Mouse (Mus musculus) mouse trophoblast stem cell (cell line): Measurements from ENCODE around the gene Sipa1l1.

ENCODE experiments used
- in situ Hi-C, 2 experiments: fragments of 300-500 bp; cut with MseI, MboI; formaldehyde crosslinking; loops; 2 replicates in 1 of 2; 3 replicates in 1 of 2; pipeline ENCODE4 v1.15.1; 2025

Gene Sipa1l1

DNA sequence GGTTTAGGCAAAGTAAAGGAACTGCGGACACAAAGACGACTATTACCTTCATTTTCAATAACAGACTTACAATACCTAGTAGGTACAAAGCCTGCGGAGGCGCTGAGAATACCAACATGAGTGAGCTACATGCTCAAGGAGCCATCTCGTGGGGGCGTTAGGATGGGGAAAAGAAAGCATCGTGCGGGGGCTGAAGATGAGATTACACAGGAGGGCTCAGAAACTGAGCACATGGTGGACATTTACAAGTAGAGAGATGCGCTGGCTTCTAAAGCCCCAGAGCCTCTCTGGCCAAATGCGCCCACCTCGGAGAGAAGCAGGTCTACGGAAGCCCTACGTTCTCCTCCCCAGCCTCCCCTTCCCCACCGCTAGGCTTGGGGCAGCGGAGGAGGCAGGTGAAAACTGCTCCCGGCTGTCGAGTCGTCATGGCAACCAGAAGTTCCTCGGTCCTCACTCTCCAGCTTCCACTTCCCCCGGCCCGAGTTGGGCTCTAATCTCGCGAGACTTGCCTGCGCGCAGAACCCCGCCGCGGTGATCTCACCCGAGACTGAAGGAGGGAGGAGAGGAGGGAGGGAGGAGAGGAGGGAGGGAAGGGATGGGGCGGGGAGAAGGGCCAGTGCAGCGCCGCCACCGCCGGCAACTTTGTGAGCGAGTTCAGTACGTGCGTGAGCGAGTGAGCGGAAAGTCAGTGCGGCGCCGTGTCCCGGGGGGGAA lies at the start of gene Sipa1l1:
Gene Sipa1l1 (plus strand): TSS at position 501 of the 714 bp plus-strand sequence.
- in situ Hi-C loops = no loop called here

DNA sequence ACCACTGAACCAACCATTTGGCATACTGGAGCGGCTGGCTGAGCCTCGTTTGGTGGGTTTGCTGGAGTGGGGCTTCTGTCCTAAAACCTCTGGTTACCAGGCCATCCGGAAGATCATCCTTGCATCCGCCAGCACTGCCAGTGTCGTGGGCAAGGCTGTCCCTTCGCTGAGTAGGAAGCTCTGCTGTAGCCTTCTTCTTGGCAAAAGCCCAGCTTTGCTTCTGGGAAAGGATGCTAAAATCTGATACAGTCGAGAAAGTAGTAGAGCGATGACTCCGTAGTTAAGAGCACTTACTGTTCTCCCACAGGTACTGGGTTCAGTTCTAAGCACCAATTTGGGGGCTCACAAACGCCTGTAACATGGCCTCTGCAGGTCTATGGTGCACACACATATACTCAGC lies 47.2 kb upstream of the Sipa1l1 start:
- in situ Hi-C loops = loop anchor here in 1 of 2 experiments (25.0 kb wide), 2 partner anchors 135 to 310 kb away; no protein-coding TSS in a partner anchor

DNA sequence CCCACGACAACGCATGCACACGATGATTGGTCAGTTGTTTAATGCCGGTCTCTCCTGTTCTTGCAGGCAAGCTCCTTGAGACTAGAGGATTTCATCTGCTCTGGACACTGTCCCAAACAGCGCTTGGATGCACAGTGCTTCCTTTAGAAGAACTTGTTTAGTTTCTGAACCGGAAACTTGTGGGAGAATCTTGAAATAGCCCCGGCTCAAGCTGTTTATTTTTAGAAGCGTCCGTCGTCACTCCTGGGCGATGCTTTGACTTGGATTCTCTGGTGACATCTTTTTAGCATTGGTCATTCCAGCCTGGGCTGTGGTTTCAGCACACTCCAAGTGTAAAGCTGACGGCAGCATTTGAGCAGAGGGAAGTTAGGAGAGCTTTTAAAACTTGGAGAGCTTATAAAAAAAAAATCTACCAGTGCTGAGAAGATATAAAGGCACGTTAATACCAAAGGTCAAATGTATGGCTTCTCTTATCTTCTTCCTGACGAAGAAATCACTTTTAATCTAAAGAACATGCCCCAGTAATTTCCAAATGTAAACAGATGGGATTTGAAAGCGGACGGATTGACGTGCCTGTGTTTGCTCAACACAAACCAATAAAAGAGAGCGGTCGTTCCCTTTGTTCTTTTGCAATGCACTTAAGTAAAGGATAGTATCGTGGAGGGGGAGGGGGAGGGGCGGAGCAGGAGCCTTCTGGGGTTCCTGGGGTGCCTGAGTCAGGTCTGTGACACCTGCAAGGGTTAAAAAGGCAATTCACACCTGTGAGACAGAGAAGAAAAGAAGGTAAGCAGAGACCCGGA lies 46.5 kb upstream of the Sipa1l1 start:
- in situ Hi-C loops = loop anchor here in 1 of 2 experiments (25.0 kb wide), 2 partner anchors 135 to 310 kb away; no protein-coding TSS in a partner anchor

DNA sequence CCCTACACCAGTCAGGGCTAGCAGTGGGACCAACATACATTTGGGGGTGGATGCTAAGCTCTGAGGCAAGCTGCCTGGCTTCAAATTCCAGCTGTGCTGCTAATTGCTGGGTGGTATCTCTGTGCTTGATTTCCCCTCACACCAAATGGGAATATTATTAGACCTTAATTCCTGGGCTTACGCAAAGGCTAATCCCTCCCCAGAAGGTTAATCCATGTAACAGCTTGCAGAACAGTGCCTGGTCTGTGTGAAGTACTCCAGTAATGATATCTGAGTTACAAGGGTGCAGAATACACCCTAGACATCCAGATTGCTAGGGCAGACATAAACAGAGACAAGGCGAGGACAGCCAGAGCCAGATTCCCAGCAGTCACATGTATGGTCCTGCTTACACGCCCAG lies 42.3 kb upstream of the Sipa1l1 start:
- in situ Hi-C loops = no loop called here

DNA sequence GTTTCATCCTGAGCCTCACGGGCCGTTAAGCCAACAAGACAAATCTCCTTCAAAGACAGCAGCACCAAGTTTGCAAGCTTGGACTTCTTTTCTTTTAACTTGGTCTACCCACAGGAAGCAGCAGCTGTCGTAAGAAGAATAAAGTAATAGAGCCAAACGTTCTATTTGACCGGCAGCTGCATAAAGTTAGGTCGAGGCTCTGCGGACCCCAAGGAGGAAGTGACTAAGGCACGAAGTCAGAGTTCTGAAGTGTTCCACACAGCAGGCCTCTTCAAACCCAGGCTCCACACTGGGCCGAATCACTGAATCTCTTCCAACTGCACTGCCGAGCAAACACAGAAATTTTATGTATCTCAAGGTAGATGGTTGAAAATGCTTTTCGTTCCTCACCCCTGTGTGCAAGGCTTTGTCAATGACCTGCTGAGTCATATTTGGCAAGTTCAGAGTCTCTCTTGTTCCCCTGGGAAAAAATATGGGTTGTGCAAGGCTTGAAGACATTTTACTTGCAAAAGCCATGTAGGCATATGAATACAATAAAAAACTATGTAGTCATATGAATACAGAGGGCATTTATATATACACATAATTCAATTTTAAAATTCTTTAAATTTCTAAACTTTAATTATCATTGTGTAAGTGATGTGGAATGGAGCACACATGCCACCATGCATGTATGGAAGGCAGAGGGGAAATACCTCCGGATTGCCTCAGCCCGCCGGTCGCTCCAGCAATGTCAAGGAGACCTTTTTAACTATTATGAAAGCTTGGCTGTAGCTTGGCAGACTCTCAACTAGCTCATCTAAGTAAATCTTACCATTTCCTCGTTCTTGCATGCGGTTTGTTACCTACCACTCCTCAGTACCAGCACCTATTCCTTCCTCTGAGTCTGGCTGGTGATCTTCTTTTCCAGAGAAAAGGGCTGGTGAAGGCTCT lies 29.6 kb upstream of the Sipa1l1 start:
- in situ Hi-C loops = no loop called here

DNA sequence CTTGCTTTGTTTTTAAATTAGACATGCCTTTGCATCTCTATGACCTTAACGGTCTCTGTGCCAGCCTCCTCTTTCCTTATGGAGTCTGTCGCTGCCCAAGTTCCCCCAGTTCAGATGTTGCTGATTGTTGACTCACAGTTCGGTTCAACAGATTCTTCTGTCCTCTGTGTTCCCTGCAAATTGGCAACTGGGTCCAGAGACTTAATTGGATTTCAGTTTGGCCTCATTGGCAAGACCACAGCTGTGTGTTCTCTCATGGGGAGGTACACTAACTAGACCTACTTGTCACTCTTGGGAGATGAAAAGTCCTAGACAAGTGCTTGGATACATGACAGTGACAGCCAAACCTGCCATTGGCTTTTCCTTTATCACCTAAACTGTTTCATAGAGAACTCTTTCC lies 25.7 kb upstream of the Sipa1l1 start:
- in situ Hi-C loops = no loop called here

DNA sequence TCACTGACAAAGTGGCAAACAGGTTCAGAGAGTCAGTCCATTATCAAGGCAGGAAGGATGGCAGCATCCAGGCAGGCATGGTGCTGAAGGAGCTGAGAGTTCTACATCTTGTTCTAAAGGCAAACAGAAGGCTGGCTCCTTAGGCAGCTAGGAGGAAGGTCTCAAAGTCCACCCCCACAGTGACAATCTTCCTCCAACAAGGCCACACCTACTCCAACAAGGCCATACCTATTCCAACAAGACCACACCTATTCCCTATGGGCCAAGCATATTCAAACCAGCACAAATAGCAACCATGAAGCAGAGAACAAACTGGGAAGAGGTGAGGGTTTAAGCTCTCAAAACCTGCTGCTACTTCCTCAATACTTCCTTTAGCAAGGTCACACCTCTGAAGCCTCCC lies 23.9 kb upstream of the Sipa1l1 start:
- in situ Hi-C loops = no loop called here

DNA sequence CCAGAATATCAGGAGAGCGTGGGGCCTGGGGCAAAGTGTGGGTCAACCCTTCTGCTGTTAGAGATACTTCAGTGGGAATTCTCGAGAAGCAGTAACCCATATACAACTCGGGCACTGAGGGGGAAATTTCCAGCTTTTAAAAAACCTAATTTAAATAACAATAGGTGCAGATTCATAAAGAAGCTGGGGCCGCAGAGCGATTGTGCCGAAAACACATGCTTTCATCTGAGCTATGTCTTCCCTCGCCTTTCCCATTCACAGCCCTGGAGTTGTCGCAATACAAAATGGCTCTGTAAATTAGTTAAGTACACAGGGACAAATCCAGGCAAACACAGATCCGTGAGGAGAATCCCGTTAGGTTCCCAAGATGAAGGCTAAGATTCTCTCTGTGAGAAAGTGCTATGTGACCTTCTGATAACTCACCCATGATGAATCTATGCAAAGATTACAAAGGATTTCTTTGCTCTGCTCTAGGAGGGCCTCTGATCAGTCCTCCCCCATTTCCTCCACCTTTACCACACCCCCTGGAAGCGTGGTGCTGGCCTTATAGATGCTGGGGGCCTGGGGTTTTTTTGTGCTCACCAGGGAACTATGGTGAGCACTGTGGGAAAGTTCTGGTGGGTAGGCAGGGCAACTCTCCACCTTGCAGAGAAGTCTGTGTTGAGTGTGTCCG lies 22.0 kb upstream of the Sipa1l1 start:
- in situ Hi-C loops = no loop called here

DNA sequence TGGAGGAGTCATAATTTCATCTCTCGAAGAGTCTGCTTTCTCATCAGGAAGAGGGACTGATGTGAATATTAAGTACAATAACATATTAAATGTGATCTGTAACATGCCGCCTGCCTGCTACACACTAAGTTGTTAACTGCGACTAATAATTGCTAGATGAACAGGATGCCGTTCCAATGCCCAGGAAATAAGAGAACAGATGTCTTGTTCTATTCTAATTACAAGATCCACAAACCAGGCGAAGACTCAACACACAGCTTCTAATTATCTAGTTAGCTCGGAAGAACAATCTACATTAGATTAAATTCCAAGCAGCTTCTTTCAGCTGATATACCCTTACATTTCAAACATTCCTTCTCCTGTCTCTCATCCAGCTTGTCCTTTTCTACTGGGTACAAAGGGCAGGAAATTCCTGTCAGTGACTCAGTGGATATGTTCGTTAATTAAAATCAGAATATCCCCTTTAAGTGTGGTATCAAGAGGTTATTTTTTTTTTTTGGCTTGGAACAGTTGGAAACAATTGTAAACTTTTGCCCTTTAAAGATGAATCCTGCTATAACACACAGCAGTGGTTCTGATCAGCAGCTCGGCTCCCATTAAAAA lies 20.7 kb upstream of the Sipa1l1 start:
- in situ Hi-C loops = no loop called here

DNA sequence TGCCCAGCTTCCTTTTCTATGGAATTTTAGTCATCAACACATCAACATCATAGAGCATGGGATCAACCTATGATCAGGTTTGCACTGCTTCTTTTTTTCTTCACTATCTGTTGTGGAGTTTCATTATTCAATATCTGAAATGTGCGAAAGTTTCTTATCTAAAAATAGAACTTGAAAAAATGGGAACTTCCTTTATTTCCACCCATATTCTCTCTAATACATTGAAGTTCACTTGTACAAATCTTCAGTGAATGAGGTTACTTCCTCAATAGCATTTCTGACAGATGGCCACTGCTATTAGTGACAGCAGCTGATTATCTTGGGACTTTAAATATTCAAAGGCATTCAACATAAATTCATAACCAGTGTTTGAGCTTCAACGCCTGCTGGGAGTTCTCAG lies 18.1 kb upstream of the Sipa1l1 start:
- in situ Hi-C loops = no loop called here

DNA sequence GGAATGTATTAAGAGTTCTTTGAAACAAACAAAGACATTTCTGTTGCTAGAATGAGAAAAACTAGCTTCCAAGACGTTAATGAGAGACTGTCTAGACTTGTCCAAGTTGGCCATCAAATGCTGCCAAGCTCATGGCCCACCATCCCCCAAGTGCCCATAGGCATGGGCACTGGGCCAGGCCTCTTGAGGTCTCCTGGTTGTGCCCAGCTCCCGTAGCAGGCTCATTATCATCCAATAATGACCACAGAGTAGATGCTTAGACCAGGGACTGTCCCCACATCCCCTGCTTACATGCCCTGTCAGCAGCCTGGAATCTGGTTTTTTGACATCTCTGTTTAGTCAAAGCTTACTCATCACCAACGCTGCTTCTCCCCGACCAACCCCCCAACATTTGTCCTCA lies 14.6 kb upstream of the Sipa1l1 start:
- in situ Hi-C loops = no loop called here

DNA sequence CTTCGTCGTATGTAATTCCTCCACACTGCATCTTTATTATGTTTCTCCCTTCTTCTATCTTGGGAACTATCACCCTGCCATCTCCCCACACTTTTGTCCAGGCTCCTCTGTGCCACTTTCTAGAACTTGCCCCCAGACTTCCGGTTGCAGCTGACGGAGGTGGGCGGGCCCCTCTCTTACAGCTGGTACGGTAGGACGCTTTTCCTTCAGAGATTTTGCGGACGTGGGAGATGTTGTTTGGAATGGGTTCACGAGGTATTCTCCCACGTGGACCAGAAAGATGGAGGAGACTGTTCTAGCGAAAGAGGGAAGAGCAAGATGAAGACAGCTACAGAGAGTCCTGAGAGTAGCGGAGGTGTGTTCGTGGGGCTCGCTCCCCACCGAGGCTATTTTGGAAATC lies 10.6 kb upstream of the Sipa1l1 start:
- in situ Hi-C loops = no loop called here

DNA sequence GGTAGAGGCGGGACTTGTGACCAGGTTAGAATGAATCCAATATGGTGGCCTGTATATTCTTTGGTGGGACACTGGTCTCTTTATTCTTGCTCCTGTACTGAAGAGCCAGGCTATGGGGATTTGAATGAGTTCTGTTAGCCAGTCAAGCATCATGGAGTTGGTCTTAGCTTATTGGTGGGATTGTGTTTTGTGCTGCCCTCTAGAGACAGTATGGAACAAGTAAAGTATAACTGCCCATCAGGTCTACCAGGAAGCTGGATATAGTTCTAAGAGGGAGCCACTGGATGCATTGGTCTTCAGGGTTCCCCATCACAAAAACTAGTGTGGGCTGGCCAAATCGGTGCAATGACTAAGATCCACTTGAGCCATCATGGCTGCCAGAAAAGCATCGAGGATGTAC lies 9.7 kb upstream of the Sipa1l1 start:
- in situ Hi-C loops = no loop called here

DNA sequence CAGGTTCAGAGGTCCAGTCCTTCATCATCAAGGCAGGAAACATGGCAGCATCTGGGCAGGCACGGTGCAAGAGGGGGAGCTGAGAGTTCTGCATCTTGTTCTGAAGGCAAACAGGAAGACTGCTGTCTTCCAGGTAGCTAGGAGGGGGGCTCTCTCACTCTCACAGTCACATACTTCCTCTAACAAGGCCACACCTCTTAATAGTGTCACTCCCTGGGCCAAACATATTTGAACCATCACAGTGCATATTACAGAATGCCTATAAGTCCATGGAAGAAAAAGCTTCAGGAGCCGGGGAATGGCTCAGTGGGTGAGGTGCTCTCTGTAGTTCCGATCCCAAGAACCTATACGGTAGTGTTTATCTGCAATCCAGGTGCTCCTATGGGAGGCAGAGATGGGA lies 3.5 kb upstream of the Sipa1l1 start:
- in situ Hi-C loops = no loop called here

DNA sequence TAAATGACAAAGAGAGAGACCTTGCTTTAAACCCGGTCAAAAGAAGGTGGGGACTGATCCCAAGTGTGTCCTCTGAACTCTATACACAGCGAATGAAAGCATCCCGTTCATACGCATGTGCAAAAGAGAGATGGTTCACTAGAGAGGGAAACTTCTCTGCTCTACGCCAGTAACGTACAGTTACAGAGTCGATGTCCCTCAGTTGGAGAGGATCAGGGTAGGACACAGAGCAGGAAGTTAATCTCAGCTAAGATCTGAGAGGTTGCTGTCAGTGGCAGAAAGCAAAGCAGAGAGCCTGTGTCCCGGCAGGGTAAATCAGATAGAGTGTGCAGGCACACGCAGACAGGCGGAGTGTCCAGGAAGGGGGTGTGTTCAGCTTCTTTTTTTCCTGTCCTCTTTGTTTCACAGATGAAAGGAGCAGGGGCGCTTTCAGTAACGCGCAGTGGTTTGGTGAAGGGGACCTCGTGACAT lies 3.0 kb upstream of the Sipa1l1 start:
- in situ Hi-C loops = no loop called here

DNA sequence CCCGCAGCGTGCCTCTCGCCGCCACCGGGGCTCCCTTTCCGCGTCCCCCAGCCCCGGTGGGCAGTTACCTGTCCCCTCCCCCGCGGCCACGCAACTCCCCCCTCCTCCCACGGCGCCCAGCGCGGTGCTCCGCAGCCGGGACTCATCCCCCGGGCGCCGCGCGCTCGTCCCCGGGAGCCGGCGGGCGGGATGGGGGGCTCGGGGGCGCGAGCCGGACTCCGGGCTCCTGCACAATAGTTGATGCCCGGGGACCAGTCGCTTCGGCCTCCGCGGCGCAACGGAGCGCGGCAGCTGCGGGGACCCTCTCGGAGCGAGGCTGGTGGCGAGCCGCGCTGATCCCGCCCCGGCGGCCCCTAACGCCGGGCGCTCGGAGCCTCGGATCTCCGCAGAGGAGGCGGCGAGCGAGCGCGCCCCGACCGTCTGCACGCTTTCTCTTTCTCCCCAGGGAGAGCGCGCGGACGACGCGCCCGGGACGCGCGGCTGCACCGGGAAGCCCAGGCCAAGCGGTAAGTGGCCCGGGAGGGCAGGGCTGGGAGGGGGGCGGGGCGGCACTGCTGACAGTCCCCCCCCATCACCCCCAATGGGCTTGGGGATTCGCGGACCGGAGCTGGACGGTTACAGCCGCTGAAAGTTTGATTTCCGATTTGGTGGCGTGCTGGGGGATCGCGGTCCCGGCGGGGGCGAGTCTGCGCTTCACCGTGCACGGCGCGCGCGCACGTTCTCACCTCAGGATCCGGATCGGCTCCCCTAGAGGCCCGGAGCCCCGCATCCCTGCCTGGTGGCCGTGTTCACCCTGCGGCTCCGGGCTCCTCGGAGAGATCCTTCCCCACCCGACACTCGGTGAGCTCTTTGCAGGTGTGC lies 681 bp downstream of the Sipa1l1 start:
- in situ Hi-C loops = no loop called here

DNA sequence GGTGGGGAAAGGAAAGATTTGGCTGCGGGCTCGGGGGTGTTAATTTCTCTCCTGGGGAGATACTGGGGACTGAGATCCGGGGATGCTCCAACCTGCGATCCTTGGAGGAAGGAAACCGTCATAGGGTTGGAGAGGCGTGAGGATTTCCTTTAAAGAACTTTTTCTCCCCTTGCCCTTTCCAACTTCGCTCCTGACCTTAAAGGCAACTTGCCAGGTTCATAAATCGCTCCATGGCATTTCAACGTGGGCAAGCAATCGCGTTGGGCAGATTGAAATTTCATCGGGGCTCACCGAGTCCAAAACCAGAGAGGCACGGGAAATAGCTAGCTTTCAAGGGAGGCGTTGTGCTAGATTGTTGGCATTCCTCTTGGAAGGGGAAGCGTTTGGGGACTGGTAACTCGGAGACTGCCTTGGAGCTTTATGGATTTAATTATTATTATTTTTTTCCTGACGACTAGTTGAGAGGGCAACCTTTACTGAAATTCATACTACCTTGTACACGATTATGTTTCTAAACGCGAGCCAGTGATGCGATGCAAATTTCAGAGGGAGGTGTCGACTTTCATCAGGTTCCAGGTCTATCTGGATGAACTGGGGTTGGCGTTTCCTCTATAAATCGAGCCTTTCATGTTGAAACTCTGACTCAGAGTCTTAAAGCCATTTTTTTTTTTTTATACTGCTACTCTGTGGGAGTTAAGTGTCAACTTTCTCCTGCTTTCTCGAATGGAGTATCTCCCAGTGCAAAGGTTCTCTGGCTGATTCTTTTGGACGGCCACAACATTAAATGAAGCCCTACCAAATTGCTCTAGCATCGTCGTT lies 1.6 kb downstream of the Sipa1l1 start:
- in situ Hi-C loops = no loop called here

DNA sequence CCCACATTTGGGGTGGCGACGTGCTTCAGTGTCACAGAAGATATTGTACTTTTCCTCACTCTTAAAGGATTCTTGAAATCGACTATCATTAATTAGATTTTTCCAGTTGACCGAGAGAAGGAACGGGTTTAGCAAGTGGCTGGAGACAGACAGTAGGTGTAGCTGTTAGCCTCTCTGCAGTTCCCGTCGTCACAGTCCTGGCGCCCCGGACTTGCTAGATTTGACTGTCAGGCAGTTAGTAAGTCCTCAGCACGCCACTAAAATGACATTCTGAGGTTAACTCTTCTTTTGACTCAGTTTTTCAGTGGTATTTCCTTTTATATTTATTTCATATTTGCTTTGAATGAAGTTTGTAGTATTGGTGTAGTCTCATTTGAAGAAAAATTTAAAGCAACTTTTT lies 2.5 kb downstream of the Sipa1l1 start:
- in situ Hi-C loops = no loop called here

DNA sequence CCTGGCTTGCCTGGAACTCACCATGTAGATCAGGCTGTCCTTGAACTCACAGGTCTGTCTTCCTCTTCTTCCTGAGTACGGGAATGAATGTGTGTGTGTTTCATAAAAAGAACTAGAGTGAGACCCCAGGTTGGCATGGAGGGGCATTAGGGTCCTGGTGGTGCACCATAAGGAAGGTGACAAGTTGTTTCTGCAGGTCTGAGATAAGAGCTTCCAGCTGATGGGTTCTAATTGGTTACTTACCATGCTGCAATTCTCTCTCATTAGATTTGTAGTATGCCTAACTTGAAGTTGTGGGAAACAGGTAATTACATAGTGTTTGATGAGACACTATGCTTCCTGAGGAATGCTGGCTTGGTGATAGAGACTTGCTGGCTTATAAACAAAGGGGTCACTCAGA lies 4.5 kb downstream of the Sipa1l1 start:
- in situ Hi-C loops = no loop called here
